Mouse (Mus musculus): ENCODE measurements around the gene Tagln.
A peak's percentile ranks its signal among the peaks of the same experiment; 100 is the strongest.

Gene Tagln

GRCm38 (mm10) chr9:45946182-45946871 lies 10.5 kb upstream of the Tagln start:
- DNase-seq (ENCODE audit: low read depth, low spot score), result peak; percentile 47

GRCm38 (mm10) chr9:45945721-45946120 lies 9.9 kb upstream of the Tagln start:
- peak; percentile 58 for DNase-seq (ENCODE audit: low read depth, low spot score)

- peak; percentile 93 for DNase-seq (ENCODE audit: low read depth, low spot score)
Observed at GRCm38 (mm10) chr9:45944506-45945400, 8.9 kb upstream of the Tagln start.

- no peak for DNase-seq (ENCODE audit: low read depth, low spot score)
Observed at GRCm38 (mm10) chr9:45943628-45944505, 8.0 kb upstream of the Tagln start.

- no peak for DNase-seq (ENCODE audit: low read depth, low spot score)
Observed at GRCm38 (mm10) chr9:45942916-45943315, 7.1 kb upstream of the Tagln start.

- DNase-seq (ENCODE audit: low read depth, low spot score), result no peak
Observed at GRCm38 (mm10) chr9:45942464-45942863, 6.6 kb upstream of the Tagln start.

GRCm38 (mm10) chr9:45941329-45941888 lies 5.6 kb upstream of the Tagln start:
- no peak for DNase-seq (ENCODE audit: low read depth, low spot score)

- DNase-seq (ENCODE audit: low read depth, low spot score), result no peak
Observed at GRCm38 (mm10) chr9:45939794-45940193, 3.9 kb upstream of the Tagln start.

GRCm38 (mm10) chr9:45938952-45939637 lies 3.2 kb upstream of the Tagln start:
- DNase-seq (ENCODE audit: low read depth, low spot score), result no peak

GRCm38 (mm10) chr9:45938088-45938487 lies 2.2 kb upstream of the Tagln start:
- no peak for DNase-seq (ENCODE audit: low read depth, low spot score)

GRCm38 (mm10) chr9:45936883-45937282 lies 1.0 kb upstream of the Tagln start:
- DNase-seq (ENCODE audit: low read depth, low spot score), result peak; percentile 56

- DNase-seq (ENCODE audit: low read depth, low spot score), result no peak
Observed at GRCm38 (mm10) chr9:45932571-45933415, 3.1 kb downstream of the Tagln start.

GRCm38 (mm10) chr9:45931958-45932357 lies 3.9 kb downstream of the Tagln start:
- DNase-seq (ENCODE audit: low read depth, low spot score), result no peak

GRCm38 (mm10) chr9:45929285-45929684 lies 6.6 kb downstream of the Tagln start:
- DNase-seq (ENCODE audit: low read depth, low spot score), result no peak

- DNase-seq (ENCODE audit: low read depth, low spot score), result no peak
Observed at GRCm38 (mm10) chr9:45919895-45920294, 16.0 kb downstream of the Tagln start.

- DNase-seq (ENCODE audit: low read depth, low spot score), result no peak
Observed at GRCm38 (mm10) chr9:45917041-45917934, 18.6 kb downstream of the Tagln start.

GRCm38 (mm10) chr9:45915659-45916058 lies 20.2 kb downstream of the Tagln start:
- DNase-seq (ENCODE audit: low read depth, low spot score), result no peak

GRCm38 (mm10) chr9:45911673-45912072 lies 24.2 kb downstream of the Tagln start:
- DNase-seq (ENCODE audit: low read depth, low spot score), result peak; percentile 49

GRCm38 (mm10) chr9:45910995-45911394 lies 24.9 kb downstream of the Tagln start:
- DNase-seq (ENCODE audit: low read depth, low spot score), result no peak

All from CD4-positive helper T cell, adult 2 months (primary cell).